Mouse (Mus musculus): ENCODE data around the gene Alkbh1. TPM values are rescaled to one million over a fixed set of nuclear protein-coding genes. Genes with fewer than 3 reads are reported as not detected.
A peak's percentile ranks its signal among the peaks of the same experiment; 100 is the strongest.
"Not testable (repeated sequence)": the region's sequence is repeated elsewhere in the genome, so short reads cannot be mapped to it uniquely, and the experiment has no call there.

The Alkbh1 gene
- total RNA-seq (2015) (39.7 and 47.1 TPM in 2 replicates), total RNA-seq (2017) (57.2 and 82.5 TPM in 2 replicates)

GRCm38 (mm10) chr12:87443700-87444122 lies at the start of gene Alkbh1, which contains the start of gene Slirp:
Gene Alkbh1 (minus strand): TSS chr12:87444017.
Gene Slirp (plus strand): TSS chr12:87443896.
- peak; percentile 89 for ATAC-seq (replicated peaks; ENCODE audit: poor library complexity)

DNA sequence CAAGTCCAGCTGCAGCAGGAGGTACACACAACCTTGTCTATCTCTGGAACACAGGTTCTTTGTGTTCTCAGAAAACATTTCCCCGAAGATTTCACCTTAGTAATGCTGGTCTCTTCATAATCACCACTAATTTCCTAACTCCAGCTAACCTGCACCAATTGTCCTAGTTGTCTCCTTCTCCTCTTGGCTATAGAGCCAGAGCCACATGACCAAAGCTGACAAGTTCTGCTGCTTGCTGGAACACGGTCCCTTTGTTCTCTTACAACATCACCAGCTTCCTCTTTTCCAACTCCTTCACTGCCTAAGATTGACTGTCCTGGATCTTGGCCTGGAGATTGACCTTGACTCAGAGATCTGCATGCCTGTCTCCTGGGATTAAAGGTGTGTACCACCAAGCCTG lies 44.9 kb upstream of the Alkbh1 start:
- peak; percentile 81 for ATAC-seq (replicated peaks; ENCODE audit: poor library complexity)

- not testable (repeated sequence) for ATAC-seq (replicated peaks; ENCODE audit: poor library complexity)
These were observed 38.7 kb upstream of the Alkbh1 start for GRCm38 (mm10) chr12:87482482-87482881.

DNA sequence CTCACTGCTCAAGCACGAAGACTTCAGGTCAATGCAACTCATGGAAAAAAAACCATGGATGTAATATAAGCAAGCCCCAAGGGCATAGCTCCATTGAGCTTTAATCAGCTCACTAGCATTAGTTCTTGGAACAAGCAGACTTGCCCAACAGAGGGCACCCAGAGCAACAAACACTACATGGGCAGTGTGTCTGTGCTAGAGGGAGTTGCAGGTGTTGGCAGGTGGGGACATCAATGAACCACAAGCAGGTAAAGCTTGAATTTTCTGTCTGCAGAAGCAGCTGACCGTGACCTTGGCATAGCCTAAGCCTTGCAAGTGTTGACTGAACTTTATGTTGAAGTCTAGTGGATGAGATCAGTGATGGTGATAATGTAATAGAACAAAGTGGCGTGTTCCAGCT lies 30.9 kb upstream of the Alkbh1 start:
- no peak for ATAC-seq (replicated peaks; ENCODE audit: poor library complexity)

DNA sequence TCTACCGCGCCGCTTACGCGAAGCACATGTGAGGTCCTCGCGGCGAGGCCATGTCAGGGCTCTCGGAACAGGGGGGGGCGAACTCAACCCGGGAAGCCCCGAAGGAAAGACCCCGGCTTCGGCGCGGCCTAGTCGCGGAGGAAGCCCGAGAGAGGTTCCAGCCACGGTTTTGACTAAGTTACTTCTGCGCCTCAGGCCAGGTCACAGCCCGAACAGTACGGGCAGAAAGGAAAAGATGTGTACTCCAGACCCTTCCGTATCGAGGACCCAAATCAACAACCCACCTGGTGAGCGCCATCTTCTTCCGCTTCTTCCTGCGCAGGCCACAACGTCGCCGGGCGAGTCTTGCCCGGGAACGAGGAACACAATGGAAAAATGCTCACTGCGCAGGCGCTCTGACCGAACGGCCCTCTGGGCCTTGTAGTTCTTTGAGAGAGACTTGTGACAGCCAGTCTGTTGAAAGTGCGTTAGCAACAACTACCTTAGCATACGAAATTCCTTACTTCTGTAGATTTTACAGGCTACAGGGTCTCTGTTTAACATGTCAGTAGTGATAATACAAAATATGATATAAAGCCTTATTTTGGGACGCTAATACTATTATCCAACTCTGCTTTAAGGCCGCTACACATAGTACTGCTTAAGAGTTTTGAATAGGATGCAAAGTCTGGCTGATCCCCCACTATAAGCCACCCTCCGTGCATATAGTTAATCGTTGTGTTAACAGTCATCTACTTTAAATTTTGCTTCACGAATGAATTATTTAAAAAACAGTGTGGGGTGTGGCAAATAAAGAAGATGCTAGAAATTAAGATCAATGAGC lies 28.4 kb upstream of the Alkbh1 start, which contains the start of gene Snw1:
Gene Snw1 (minus strand): TSS at position 311 of the 823 bp plus-strand sequence.
- ATAC-seq (replicated peaks; ENCODE audit: poor library complexity), result peak; percentile 89

GRCm38 (mm10) chr12:87471421-87471963 lies 27.7 kb upstream of the Alkbh1 start:
- ATAC-seq (replicated peaks; ENCODE audit: poor library complexity), result no peak

- ATAC-seq (replicated peaks; ENCODE audit: poor library complexity), result peak; percentile 45
These were observed 26.7 kb upstream of the Alkbh1 start for GRCm38 (mm10) chr12:87470263-87471136.

DNA sequence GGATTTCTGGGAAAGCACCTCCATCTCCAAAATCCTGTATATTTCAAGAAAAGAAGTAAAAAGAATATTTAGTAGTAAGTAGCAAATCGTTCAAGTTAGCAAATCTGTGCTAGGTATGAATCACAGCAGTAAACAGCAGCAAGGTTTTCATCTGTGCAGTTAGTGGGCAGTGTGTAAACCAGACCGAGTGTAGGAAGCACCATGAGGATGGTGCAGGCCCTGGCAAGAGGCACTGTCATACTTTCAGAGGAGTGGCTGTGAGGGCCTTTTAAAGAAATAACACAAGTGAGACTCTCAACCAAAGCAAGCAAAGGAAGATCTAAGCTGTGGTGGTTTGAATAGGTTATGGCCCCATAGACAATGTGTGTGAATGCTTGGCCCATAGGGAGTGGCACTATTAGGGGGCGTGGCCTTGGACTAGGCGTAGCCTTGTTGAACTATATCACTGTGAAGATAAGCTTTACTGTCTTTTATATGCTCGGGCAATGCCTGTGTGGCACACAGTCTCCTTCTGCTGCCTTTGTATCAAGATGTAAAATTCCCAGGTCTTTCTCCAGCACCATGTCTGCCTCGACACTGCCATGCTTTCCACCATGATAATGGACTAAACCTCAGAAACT lies 21.0 kb upstream of the Alkbh1 start:
- peak; percentile 86 for ATAC-seq (replicated peaks; ENCODE audit: poor library complexity)

- no peak for ATAC-seq (replicated peaks; ENCODE audit: poor library complexity)
These were observed 5.6 kb upstream of the Alkbh1 start for GRCm38 (mm10) chr12:87449456-87449855.

DNA sequence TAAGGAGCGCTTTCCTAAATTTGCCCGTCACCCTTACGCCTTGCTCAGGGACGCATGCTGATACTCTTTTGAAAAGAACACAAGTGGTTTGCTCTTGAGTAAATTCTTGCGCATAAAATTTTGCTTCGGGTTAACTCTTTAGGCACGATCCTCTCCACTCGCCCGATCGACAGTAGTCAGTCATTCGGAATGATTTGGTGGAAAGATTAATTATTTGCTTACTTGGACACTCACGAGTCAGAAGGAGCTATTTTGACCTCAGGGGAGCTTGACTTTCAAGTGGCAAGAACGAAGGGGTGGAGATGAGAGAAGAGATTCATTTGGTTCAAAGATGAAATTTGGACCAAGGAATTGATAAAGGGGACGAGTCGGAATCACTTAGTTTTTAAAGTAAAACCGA lies 394 bp upstream of the Alkbh1 start:
- no peak for ATAC-seq (replicated peaks; ENCODE audit: poor library complexity)

GRCm38 (mm10) chr12:87443115-87443699 lies 610 bp downstream of the Alkbh1 start:
- peak; percentile 56 for ATAC-seq (replicated peaks; ENCODE audit: poor library complexity)

DNA sequence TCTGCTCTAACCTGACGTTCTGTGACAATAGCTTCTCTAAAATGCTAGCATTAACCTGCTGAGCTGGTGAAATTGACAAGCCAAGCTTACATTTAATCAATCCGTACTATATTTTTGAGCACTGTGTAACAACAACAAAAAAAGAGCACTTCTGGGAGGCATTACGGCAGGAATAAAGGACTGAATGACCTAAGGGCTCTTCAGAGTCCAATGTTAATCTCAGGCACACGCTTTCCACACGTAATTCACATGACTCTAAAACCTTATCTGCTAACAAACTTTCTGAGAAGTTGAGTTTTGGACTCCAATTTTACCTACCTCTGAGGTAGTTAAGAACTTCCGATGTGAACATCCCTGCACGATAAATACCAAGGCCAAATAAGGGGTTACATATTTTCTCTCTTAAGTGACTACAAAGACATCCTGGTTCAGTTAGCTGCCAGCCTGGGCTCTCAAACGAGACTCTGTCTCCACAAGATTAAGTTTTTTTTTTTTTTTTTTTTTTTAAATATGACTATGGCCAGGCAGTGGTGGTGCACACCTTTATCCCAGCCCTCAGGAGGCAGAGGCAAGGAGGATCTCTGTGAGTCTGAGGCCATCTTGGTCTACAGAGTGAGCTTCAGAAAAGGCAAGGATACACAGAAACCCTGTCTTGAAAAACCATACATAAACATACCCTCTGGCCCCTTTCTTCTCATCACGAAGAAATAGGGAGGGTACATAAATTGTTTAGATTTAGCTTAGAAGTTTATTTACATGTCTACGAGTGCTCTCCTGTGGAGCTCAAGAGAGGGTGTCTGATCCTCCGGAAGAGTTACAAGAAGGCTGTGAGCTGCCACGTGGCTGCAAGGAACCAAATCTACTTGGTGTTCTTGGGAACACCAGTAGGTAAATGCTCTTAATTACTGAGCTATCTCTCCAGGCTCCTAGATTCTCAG lies 1.4 kb downstream of the Alkbh1 start:
- ATAC-seq (replicated peaks; ENCODE audit: poor library complexity), result peak; percentile 27; the same call in 1 of the 2 replicates

GRCm38 (mm10) chr12:87428885-87429284 lies 14.9 kb downstream of the Alkbh1 start:
- ATAC-seq (replicated peaks; ENCODE audit: poor library complexity), result no peak

DNA sequence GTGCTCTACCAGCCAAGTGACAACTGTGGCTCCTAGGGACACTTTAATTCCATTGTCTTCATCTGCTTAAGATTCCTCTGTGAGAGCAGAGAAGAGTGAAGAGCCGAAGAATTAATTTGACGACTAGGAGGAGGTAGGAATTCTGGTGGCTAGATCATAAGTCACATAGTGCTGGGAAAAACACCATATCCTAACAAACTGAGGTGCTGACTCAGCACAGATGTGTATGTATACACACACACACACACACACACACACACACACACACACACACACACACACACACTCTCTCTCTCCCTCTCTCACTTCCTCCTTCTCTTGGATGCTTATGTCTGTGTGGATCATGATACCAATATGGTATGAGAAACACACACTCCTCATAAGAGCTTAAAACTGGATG lies 15.5 kb downstream of the Alkbh1 start:
- no peak for ATAC-seq (replicated peaks; ENCODE audit: poor library complexity)

- no peak for ATAC-seq (replicated peaks; ENCODE audit: poor library complexity)
These were observed 17.3 kb downstream of the Alkbh1 start for GRCm38 (mm10) chr12:87426354-87427031.

DNA sequence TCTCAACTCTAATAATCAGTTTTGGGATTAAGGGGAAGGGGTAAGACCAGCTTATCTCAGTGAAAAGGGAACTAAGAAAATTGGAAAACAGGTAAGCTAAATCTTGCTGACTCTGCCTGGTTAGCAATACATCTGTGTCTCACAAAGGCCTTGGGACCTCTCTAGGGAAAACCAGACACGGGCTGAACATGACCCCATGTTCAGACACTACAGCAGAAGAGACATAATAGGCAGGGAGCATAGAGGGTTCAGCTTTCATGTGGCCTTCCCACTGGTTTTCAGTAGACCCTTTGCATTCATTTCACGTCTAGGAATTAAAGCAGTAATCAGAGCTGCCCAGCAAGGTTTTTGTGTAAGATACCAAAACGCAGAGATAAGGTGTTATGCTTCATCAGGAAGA lies 19.3 kb downstream of the Alkbh1 start:
- ATAC-seq (replicated peaks; ENCODE audit: poor library complexity), result no peak

DNA sequence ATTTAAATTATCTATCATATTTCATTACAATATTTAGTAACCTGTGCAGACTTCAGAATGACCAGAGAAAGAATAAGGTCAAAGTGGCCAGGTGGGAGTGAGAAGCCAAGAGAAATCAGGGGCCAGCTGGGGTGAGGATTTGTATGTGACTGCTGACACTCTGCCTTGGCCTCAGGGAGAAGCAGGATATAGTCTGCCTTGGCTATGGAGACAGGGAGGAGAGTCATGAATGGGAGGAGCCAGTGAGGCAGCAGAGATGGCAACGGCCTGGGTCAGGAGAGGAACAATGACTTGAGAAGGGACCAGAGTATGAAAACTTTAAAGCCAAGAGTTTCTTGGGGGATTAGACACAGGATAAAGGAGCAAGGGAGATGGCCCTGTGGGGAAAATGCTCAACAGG lies 20.1 kb downstream of the Alkbh1 start:
- no peak for ATAC-seq (replicated peaks; ENCODE audit: poor library complexity)

DNA sequence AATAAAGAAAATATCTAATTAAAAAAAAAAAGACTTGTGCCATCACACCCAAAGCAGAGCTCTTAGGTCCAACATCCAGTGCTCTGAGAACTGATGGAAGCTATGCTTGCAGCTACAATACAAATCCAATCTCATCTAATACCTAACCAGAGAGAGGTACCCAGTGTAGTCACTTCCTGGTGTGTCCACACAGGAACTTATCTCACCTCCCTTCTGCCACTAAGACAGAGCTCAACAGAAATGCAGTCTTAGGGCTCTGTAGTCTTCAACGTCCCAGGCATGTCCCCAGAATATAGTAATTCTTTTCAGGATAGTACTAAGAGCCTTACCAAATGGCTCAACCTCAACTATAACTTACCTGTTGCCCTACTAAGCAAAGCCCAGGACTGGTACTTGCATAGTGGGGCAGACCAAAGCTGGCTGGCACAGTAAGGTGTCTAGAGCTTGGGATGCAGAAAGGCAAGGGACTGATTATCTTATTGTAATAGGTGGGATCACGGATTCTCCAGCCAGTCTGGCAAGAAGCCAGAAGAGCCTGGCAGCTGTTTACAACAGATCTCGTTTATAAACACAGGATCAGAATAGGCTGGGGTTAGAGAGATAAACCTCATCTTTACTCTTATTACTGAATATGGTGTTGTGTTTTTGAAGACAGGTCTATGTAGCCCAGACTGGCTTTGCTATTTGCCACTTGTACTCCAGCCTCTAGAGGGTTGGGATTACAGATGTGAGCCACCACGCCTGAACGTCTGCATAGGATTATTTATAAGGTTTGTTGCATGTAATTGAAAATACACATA lies 21.9 kb downstream of the Alkbh1 start:
- ATAC-seq (replicated peaks; ENCODE audit: poor library complexity), result peak; percentile 56

Measured in megakaryocyte progenitor cell, adult 5-6 weeks (primary cell).